Mouse (Mus musculus) thymus, postnatal 10 days (tissue): ENCODE results near the gene Ly6g5b.
"Not testable (repeated sequence)": the region's sequence is repeated elsewhere in the genome, so short reads cannot be mapped to it uniquely, and the experiment has no call there.

ENCODE experiments used
- DNase-seq, 2 experiments: peaks; one replicate each; pipeline ENCODE4 v3.0.0; 2021; ENCODE audit warnings: low spot score in 2 of 2

Ly6g5b gene

GRCm38 (mm10) chr17:35140490-35140996, 25.3 kb upstream of the Ly6g5b start:
- no peak for DNase-seq

GRCm38 (mm10) chr17:35139269-35139668, 24.0 kb upstream of the Ly6g5b start:
- no peak for DNase-seq

GRCm38 (mm10) chr17:35135591-35136320, 20.5 kb upstream of the Ly6g5b start:
- no peak for DNase-seq

- DNase-seq, result peak; percentile 91 to 94
Measured at GRCm38 (mm10) chr17:35134801-35135590, 19.8 kb upstream of the Ly6g5b start, which contains the start of gene Bag6. TSS of gene Bag6 (plus strand) at chr17:35135178.

- no peak for DNase-seq
Measured at GRCm38 (mm10) chr17:35133517-35133916, 18.3 kb upstream of the Ly6g5b start.

GRCm38 (mm10) chr17:35132174-35132560, 16.9 kb upstream of the Ly6g5b start:
- no peak for DNase-seq

GRCm38 (mm10) chr17:35131500-35132173, 16.4 kb upstream of the Ly6g5b start, which contains the start of gene Apom:
TSS of gene Apom (minus strand) at chr17:35132050.
- no peak for DNase-seq

- DNase-seq, result no peak
Measured at GRCm38 (mm10) chr17:35131038-35131437, 15.8 kb upstream of the Ly6g5b start.

- DNase-seq, result no peak
Measured at GRCm38 (mm10) chr17:35128996-35129395, 13.8 kb upstream of the Ly6g5b start.

GRCm38 (mm10) chr17:35127017-35127416, 11.8 kb upstream of the Ly6g5b start:
- DNase-seq, result no peak

- DNase-seq, result peak; percentile 77 to 82
Measured at GRCm38 (mm10) chr17:35126206-35126611, 11.0 kb upstream of the Ly6g5b start, which contains the start of gene D17H6S53E. TSS of gene D17H6S53E (plus strand) at chr17:35126373.

- DNase-seq, result no peak
Measured at GRCm38 (mm10) chr17:35125578-35125977, 10.3 kb upstream of the Ly6g5b start.

GRCm38 (mm10) chr17:35125081-35125480, 9.9 kb upstream of the Ly6g5b start:
- no peak for DNase-seq

- DNase-seq, result not testable (repeated sequence)
Measured at GRCm38 (mm10) chr17:35124261-35124896, 9.2 kb upstream of the Ly6g5b start.

- not testable (repeated sequence) for DNase-seq
Measured at GRCm38 (mm10) chr17:35123287-35123686, 8.1 kb upstream of the Ly6g5b start.

- peak; percentile 39 to 43 for DNase-seq
Measured at GRCm38 (mm10) chr17:35121871-35122303, 6.7 kb upstream of the Ly6g5b start, which contains the start of gene Csnk2b. TSS of gene Csnk2b (minus strand) at chr17:35122053.

GRCm38 (mm10) chr17:35121143-35121799, 6.0 kb upstream of the Ly6g5b start, which contains the start of gene Gpank1:
TSS of gene Gpank1 (plus strand) at chr17:35121455.
- peak; percentile 98 for DNase-seq

- DNase-seq, result peak in 1 of 2 experiments; percentile 44
Measured at GRCm38 (mm10) chr17:35120745-35121142, 5.5 kb upstream of the Ly6g5b start.

- no peak for DNase-seq
Measured at GRCm38 (mm10) chr17:35111774-35112173, 3.5 kb downstream of the Ly6g5b start.

GRCm38 (mm10) chr17:35108097-35108496, 7.1 kb downstream of the Ly6g5b start, which contains the start of gene Ly6g5c:
TSS of gene Ly6g5c (plus strand) at chr17:35108279.
- no peak for DNase-seq

GRCm38 (mm10) chr17:35106522-35106921, 8.7 kb downstream of the Ly6g5b start:
- no peak for DNase-seq
